Mouse (Mus musculus): ENCODE data around the gene Trpv5.

Trpv5 gene

DNA sequence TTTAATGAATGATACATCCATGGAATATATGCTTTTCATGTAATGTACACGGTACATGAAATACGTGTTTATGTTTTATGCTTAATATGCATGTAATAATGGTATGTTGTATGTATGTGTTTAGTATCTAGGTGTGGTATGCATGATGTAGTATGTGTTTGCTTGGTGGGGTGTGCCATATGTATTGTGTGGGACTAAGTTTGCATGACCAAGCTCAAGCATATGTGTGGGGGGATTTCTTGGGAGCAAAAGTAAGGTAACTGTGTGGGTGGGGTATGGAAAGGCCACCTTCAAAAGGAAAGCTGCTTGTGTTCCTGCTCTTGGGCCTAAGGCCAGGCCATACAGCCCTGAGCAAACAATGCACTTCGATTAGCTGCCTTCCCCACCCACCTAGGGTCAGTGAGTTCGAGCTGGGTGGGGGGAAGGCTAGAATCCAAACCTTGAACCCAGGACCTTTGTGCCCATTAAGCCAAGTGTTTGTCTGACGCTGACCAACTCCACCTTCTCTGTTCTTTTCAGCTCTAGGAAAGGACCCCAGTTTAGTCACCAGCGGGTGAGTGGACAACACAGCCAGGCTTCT, 42.6 kb downstream of the Trpv5 start:
- WGBS, result 87% methylated on average over 6 of the region's 6 CpGs

DNA sequence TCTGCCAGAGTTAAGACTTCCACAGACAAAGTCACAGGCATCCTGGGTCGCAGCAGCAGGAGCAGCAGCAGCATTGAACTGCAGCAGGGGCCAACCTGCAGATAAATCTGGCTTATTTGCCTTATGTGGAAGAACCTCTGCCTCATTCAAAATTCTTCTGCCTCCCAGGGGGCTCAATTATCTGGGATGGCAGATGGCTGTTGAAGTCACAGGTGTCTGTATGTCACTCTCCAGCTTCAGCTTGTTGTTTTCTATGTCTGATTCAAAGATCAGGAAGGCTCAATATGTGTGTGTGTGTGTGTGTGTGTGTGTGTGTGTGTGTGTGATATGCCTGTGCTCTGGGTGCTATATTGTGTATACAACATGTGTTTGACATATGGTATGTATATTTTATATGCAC, 43.2 kb downstream of the Trpv5 start:
- WGBS, result 60% methylated on average over 1 of the region's 1 CpGs

DNA sequence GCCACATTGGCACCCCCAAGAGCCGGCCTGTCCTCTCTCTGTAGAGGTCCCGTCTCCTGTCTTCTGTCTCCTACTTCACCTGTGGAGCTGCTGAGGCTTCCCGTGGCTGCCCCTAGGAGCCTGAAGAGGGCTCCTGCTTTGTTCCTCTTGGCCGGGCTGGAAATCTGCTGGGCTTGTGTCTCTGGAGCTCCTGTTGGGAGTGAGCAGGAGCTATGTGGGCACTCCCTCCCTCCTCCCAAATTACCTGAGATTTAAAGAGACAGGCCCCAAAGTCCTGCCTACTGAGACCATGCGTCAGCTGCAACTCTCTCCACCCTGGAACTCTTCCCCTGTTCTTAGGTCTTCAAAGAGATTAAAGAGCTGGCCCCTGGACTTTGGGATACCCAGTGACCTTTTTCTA, 44.4 kb downstream of the Trpv5 start, which contains the start of gene Trpv6:
Trpv6 (minus strand) TSS at position 228 of the 400 bp plus-strand sequence.
- WGBS, result 31% methylated on average over 5 of the region's 5 CpGs

DNA sequence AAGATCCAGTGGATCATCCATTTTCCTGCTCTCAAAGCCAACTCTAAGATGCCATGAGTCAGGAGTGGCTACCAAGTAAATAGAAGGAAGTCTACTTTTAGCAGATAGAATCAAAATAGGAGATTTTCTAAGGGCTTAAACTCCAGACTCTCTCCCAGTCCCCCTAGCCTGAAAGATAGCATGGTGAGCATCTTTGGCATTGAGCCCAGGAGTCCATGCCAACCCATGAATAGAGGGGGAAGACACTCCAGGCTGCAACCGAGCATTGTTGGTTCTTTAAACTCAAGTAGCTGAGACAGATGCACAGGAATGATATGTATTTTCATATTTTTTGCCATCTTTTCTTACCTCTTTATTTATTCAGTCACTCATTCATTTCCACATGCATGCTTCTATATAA, 45.4 kb downstream of the Trpv5 start:
- 17% methylated on average over 1 of the region's 1 CpGs for WGBS

DNA sequence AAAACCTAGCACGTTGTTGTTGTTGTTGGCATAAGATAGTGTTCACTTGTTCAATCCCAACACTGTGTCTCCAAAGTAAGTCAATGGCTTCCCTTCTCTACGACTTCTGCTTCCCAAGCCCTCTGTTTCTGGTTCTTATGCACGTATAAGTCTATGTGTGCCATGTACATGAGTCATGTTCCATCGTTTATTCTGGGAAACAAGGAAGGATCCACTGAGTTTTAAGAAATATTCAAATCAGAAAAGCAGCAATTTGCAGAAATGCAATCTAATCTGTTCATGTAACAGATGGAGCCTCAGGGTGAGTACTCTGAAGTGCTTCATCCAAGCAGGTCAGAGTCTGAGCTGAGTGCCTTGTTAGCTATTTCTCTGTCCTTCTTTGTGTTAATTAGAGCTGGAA, 49.0 kb downstream of the Trpv5 start:
- WGBS, result 39% methylated on average over 4 of the region's 4 CpGs

DNA sequence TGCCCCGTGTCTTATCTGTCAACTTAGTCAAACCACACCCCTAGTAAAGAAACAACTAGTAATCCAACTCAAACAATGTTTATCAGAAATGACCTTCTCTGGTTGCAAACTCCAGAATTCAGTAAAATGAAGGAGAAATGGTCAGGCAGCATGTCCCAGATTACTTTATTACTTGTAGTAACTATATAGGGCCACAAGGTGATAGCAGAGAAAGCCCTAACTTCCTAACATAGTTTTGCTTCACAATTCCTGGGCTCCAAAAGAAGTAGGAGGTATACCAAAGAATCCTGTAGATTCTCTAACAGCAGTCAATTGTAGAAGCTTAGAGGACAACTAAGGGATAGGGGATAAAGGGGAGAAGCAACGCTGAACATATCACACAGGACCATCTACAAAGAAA, 49.8 kb downstream of the Trpv5 start:
- WGBS, result 67% methylated on average over 2 of the region's 2 CpGs

DNA sequence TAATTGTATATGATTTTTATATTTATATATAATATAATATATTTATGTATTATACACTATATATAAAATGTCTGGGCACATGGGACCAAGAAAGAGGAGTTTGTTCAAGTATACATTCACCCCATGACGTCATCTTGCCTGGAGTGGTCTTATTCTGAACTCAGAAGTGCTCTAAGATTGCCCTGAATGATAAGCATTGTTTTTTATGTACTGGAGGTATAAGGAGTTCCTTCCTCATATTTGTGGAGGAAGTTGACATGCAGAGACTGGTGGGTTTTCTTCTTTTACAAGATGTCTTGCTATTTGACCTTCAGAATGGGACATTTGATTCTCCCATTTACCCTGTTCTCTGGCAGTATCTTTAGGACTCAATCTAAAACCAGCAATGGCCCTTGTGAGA, 52.4 kb downstream of the Trpv5 start:
- WGBS, result 74% methylated on average over 1 of the region's 1 CpGs

DNA sequence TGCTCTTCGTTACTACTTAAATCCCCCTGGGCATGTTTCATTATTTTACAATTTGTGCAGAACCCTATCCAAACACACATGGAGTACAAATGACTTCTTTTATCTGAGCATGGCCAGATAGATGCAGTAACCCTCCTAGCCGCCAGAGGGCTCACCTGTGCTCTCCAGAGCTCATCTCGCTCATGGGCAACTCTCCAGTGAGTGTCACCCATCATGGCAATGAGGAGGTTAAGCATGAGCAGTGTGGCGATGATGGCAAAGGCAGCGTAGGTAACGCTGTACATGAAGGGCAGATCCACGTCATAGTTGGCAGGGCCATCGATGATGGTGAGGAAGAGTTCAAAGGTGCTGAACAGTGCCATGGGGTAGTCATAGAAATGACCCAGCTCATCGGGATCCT, 57.9 kb downstream of the Trpv5 start:
- WGBS, result 56% methylated on average over 9 of the region's 9 CpGs

DNA sequence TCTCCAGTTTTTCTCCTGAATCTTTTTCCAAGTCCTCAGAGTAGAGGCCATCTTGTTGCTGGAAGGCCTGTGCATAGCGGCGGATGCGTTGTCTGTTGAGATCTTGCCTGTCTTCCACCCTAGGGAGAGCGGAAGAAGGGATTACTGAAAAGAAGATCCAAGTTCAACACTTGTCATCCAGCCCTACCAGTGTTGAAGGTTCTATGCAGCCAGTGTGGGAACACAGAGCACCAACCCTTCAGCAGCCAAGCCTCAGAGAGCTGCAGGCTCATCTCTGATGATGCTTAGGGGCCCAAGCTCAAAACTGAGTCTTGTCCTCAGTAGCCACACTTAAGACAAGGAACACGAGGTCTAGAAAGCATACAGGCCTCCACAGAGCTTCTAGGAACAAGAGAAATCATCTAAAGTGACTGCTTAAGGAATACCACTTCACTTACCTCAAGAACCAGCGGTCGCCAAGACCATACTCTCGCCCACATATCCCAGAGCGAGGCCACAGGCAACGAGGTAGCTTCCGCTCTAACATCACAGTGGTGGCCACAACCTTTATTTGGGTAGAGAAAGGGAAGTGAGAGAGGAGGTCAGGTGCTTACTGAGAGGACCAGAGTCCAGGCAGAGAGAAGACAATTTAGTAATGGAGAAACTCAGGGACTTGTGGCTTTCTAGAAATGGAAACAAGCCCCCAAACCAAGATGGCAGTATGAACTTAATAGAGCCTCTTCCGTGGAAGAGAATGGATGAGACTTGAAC, 59.2 kb downstream of the Trpv5 start:
- WGBS, result 85% methylated on average over 12 of the region's 12 CpGs

DNA sequence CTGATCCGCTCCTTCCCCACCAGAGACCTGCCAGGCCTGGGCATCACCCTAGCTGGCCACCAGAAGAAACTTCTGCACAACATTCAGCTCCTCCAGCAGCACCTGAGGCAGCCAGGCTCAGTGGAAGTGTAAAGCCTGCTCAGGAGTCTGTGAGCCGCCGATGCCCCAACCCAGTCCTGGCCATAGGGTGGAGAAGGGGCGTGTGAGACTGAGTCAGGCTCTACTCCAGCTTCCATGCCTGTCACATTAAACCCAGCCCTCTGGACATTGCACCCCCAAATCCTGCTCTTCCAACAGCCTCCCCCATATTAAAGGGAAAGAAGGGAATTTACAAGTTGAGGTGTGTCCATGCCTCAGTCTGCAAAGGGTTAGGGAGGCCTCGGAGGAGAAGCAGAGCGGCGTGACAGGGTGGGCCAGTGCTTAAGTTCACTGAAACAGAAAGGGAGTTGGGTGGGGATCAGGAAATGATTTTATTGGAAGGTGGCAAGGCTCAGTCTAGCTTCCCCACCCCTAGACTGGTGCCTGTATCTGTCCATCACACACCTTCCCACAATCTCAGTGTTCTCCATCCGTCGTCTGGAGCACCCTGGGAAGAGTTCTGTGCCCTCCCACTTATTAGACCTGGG, 60.3 kb downstream of the Trpv5 start:
- 86% methylated on average over 9 of the region's 9 CpGs for WGBS

DNA sequence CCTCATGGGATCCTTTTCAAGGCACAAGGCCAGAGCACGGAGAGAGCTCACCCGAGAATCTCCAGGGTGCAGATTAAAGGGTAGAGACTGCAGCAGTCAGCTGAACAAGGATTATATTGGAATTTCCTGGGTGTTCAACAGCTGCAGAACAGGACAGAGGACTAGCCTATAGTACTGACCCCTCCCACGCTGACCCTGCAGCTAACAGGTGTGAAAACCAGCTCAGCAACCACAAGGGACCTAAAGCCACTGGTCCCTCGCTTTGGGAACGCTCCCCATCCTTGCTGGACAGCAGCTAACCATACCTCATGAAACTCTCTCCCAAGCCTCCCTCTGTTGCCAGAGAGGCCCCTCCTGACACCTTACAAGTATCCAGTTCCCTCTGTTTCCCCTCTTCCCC, 72.9 kb downstream of the Trpv5 start:
- WGBS, result 49% methylated on average over 5 of the region's 5 CpGs

DNA sequence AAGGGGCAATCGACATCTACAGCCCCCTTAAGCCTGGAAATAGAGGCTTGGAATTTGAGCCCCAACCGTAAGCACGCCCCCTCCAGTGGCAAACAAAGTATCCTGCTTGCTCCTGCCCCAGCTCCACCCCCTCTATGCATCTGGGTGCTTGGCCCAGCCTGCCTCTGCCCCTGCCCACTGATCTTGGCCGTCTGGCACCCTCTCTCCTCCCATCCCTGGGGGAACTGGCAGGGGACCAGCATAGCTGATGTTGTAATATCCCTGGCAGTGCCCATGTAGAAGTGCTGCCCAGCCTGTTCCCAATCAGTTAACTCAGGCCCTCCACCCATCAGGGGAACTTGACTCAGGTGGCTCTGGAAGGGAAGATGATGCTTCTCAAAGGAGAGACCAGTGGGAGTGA, 74.4 kb downstream of the Trpv5 start:
- 2% methylated on average over 4 of the region's 4 CpGs for WGBS

DNA sequence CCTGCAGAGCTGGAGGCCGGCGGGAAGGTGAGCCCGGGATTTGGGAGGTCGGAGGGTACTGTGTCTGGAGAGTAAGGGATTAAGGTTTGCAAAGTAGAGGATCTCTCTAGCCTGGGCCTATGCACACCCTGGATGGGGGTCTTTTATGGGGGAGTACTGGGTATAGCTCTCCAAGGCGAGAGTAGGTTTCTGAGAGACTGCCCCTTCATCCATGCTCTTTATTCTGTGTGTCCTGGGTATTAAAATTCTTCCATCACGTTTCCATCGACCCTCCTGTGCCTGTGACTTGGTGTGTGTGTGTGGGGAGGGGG, 74.8 kb downstream of the Trpv5 start:
- WGBS, result 2% methylated on average over 7 of the region's 7 CpGs

DNA sequence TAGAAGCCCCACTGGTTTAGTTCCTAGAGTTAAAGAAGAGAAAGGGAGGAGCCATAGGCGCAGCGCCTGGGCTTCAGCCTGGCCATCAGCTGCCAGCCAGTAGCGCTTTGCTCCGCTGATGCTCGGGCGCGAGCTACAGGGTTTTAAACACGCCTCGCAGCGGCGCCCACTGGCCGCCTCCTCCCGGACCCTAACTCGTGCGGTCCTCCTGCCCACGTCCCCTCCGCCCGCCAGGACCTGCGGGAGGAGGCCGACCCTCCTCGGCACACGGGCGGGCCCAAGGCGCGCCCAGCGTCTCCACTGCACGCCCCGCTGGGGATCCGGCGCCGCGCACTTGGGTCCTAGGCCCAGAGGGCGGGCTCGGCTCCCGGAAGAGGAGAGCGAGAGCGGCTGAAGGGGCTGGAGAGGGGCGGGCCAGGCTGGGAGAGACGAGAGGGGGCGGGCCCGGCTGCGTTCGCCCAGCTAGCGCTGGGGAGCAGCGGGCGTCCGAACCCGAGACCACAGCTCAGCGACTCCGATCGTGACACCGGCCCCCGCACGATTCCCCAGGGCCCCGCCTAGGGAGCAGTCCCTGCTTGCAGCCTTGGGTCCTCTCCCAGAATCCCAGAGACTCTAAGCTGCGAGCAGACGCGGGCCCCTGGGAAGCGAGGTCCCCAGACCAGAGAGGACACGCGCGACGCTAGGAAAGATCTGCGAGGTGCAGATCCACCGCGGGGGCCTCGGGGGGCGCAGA, 75.3 kb downstream of the Trpv5 start, which contains the start of gene Ephb6:
Ephb6 (plus strand) TSS at position 422 of the 733 bp plus-strand sequence.
- WGBS, result under 1% methylated on average over 68 of the region's 68 CpGs

DNA sequence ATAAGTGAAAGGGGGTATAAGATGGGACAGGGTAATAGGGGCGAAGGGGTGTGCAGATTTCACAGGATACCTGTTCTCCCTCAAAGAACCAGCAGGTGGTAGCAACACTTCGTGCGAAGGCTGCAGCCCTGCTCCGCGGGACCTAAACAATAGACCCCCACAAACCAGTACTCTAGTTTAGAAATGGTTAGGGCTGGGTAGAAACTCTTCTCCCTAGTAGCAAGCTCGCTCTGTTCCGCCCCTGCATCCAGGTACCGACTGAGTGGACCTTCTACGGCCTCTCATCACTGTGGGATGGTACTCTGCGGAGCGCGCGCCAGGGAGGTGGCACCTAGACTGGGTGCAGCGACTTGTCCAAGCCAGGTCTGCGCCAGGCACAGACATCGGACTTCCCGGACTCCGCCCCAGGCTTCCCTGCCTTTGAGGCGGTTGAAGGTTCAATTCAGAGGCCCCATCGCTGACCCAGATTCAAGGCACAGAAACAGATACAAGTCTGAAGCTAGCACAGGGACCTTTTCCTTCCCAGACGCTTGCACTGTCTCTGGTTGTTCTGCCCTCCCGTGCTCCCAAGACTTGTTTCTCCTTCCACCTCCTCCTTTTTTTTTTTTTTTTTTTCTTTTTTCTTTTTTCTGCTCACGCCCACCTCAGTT, 76.0 kb downstream of the Trpv5 start:
- under 1% methylated on average over 23 of the region's 23 CpGs for WGBS

Measured in cerebral cortex, adult 2 months (tissue).